Mouse (Mus musculus) layer of hippocampus, postnatal 10 days (tissue): ENCODE data around the gene Atg2a. TPM values are rescaled to one million over a fixed set of nuclear protein-coding genes. Genes with fewer than 3 reads are reported as not detected.
A peak's percentile ranks its signal among the peaks of the same experiment; 100 is the strongest.

Experiments
- DNase-seq, 2 experiments: peaks; one replicate each; pipeline ENCODE4 v3.0.0; 2021; ENCODE audit warnings: low spot score in 2 of 2
- total RNA-seq, 2 experiments: library from RNA; stranded (reverse); gene quantifications; 2 replicates each; pipeline ENCODE4 v1.2.3; 2021

The Atg2a gene
- total RNA-seq, 2 experiments from 2014 or later = 31.3 to 31.6 TPM

- no peak for DNase-seq
Measured at GRCm38 (mm10) chr19:6245806-6246205, 4.3 kb downstream of the Atg2a start.

- DNase-seq = no peak
Measured at GRCm38 (mm10) chr19:6247526-6248300, 6.2 kb downstream of the Atg2a start.

- DNase-seq = no peak
Measured at GRCm38 (mm10) chr19:6253021-6253420, 11.6 kb downstream of the Atg2a start.

DNA sequence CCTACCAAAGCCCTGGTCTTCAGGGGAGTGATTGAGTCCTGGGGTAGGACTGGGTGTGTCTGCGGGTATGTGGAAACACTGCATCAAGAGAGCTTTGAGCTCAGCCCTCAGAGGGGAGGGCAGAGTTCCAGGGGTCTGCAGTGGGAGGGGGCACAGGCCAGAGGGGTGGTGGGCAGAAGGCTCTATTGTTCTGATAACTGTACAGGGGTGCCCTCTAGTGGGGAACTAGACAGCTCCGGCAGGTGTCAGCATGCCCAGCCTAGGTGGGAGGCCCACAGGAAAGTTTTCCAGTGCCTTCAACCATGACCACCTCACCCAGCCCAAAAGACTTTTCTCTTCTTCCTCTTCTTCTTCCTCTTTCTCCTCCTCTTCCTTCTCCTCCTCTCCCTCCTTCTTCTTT lies 19.0 kb downstream of the Atg2a start:
- no peak for DNase-seq

DNA sequence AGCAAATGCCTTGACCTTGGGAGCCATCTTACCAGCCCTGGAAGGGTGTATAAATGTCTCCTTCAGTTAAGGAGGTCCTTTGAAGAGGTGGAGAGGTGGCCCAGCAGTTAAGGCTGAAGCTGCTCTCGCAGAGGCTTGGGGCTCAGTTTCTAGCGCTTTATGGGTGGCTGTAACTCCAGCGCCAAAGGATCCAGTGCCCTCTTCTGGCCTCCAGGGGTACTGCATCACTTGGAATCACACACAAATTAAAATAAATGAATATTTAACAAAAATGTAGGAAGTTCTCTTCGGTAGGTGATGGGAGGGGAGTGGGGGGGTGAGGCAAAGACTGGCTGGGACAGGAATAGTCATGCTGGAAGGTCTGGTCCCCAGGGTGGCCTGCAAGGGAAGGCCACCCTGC lies 19.5 kb downstream of the Atg2a start:
- DNase-seq = no peak

GRCm38 (mm10) chr19:6261379-6261778 lies 19.9 kb downstream of the Atg2a start:
- no peak for DNase-seq

DNA sequence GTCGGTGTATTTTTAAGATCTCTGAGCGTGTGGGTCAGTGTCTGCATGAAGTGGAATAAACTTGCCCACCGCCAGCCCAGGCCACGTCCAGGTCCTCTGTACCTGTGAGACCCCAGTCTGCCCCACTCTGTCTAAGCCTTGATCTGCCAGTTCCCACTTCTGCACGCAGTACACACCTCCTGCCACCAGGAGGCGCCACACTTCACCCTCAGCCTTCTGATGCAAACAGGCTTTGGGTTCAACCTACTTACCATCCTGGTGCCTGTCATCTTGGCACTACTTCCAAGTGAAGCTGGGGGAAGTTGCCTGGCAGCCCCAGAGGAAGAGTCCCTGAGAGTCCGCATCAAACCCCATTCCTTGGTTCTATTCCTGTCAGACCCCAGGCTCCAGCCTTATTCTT lies 20.8 kb downstream of the Atg2a start:
- peak; percentile 80 to 84 for DNase-seq

GRCm38 (mm10) chr19:6262839-6263433 lies 21.5 kb downstream of the Atg2a start:
- no peak for DNase-seq

DNA sequence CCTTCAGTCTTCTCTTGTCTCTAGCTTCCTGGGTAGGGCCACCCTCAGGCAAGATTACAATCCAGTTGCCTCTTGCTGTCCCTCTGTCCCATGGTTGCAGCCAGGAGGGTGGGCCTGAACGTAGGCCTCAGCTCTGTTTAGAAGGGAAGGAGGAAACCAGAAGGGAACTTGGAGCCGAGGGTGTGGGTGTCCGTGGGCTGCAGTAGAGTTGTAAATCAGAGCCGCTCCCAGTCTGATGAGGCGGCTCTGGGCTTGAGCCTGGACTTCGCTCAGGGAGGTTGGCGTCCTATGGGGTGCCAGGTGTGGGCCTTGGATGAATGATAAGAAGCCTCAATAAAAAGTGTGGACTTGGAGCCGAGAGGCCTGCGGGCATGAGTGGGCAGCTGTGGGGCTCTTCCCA lies 22.7 kb downstream of the Atg2a start:
- no peak for DNase-seq

GRCm38 (mm10) chr19:6264945-6265344 lies 23.5 kb downstream of the Atg2a start:
- no peak for DNase-seq

- no peak for DNase-seq
Measured at GRCm38 (mm10) chr19:6265727-6266182, 24.3 kb downstream of the Atg2a start.

DNA sequence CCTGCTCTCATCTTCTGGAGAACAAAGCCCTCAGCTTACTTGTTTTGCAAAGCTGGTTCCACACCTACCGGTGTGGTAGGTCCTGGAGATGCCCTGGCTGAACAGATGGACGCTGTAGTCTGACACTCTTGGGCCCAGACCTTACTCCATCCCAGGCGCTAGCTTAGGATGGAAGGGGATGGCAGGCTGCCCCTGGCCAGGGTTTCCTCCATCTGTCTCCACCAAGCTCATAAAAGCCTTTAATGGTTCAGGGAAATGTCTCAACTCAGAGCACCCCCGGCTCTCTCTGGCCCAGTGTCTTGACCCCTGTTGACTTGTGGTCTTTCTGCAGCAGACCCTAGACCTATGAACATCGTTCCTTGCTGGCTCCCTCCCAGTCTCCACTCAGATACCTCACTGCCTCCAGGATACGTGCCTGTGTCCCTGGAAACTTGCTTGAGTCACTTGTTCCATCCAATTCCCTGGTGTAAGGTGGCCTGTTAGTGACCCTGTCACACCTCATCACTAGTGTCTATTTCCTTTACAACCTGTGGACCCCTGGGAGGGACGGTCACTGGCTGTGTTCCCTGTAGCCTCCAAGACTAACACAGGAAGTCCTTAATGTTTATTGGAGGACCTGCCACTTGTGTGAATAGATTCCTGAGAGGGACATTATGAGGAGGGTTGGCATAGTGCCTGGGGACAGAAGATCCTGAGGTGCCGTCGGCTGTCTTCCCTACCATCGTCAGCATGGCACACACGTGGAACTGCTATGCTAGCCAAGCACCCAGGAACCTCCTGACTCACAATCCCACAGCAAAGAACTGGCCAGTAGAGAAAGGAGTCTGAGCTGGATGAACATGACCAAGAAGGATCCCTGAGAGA lies 26.1 kb downstream of the Atg2a start:
- no peak for DNase-seq

GRCm38 (mm10) chr19:6268170-6268528 lies 26.7 kb downstream of the Atg2a start:
- peak; percentile 87 to 90 for DNase-seq

- no peak for DNase-seq
Measured at GRCm38 (mm10) chr19:6268670-6269132, 27.2 kb downstream of the Atg2a start.

DNA sequence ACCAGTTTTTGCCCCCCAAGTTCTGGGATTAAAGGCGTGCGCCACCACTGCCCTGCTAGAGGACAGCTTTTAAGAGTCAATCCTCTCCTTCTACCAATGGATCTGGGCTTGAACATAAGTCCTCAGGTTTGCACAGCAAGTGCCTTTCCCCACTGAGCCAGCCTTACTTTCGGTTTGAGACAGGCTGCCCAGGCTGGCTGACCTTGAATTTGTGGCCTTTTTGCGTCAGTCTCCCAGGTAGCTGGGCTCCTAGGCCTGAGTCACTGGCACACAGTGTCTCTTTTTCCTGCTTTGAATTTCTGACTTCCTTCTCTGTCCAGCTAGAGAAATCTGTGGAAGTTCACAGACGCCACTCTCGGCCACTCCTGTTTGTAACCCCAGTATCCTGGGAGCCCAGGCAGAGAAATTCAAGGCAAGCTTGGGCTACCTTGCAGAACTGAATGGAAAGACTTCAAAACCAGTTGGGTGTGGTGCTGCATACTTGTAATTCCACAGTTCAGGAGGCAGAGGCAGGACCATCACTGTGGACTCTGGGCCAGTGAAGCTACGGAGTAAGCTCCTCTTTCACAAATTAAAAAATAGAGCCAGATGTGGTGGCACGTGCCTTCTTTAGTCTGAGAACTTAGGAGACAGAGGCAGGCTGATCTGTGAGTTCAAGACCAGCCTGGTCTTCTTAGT lies 28.5 kb downstream of the Atg2a start:
- DNase-seq = no peak

- DNase-seq = no peak
Measured at GRCm38 (mm10) chr19:6270661-6271060, 29.2 kb downstream of the Atg2a start.

DNA sequence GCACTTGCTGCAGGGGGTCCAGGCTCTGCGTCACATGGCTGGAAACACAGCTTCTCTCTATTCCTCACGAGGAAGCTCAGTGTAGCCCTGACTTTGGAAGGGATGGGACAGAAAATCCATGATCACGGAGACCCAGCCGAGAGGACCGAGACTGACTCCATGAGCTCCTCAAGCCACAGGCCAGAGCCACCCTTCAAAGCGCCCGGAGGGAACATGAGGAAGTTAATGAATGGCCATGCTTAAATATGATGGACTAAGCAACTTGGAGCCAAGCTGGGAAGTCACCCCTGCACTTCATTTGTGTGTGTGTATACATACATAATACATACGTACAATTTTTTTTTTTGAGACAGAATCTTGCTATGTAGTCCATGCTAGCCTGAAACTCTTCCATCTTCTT lies 29.7 kb downstream of the Atg2a start:
- no peak for DNase-seq

GRCm38 (mm10) chr19:6272053-6272452 lies 30.6 kb downstream of the Atg2a start:
- no peak for DNase-seq

GRCm38 (mm10) chr19:6272738-6273137 lies 31.3 kb downstream of the Atg2a start:
- no peak for DNase-seq

- DNase-seq = no peak
Measured at GRCm38 (mm10) chr19:6273592-6273991, 32.1 kb downstream of the Atg2a start.

DNA sequence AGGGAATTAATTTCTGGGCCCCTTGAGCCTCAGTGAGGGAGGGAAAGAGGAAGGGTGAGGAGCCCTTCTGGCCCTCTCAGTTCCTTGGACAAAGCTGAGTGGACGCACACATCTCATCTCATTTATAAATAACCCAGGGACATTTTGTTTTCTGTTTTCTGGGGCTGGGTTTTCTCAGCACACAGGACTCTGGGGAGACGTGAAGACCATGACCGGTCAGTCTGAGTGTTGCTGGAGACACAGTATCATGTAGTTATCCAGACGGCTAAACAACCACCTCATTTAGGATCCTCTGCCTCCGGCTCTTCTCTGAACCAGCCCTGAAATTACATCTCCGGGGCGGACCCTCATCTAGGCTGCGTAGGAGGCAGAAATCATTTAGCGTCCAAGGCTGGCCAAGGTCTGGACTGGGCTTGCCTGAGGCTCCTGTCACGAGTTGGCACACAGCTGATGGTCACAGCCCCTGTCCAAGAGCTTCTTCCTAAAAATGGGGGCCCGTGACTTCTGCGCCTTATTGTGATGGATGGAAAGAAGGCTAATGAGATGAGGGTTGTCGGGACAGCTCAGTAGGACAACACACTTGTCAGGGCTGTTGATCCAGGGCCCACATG lies 32.6 kb downstream of the Atg2a start:
- DNase-seq = no peak
